ENCODE assay signal across 29 mouse cellular contexts in genomic region chr10:50595340-50595739, GRCm38 (mm10). TPM values are rescaled to one million over a fixed set of nuclear protein-coding genes. Genes with fewer than 3 reads are reported as not detected.
A peak's percentile ranks its signal among the peaks of the same experiment; 100 is the strongest.
DNase-seq lines count a peak whose midpoint lies in the region; ATAC-seq and TF ChIP-seq lines count a peak whose summit lies in the region.
"Had no signal": no experiment of that assay in that cellular context is flagged by ENCODE, and none has a peak within 500 bp of the region (broad histone marks: within the 10 kb centered on the region; RNA-seq: fewer than 3 reads in every experiment).

No protein-coding gene starts in this region.

- H3K4me3 ChIP-seq in liver, embryonic 12.5 days: no peak overlapping the region
- H3K4me3 ChIP-seq in liver, embryonic 11.5 days (ENCODE audit: low read depth, low read length): no peak overlapping the region
- H3K4me3 ChIP-seq in CH12.LX (replicated peaks in 1 of 3; ENCODE audit: low read depth in 2 of 3, low read length in 2 of 3, poor library complexity in 1 of 3): no peak overlapping the region
- no peak overlapping the region for H3K4me3 ChIP-seq in liver, embryonic 16.5 days (ENCODE audit: low read depth, low read length)
- H3K4me3 ChIP-seq: embryonic facial prominence, embryonic 10.5 days; embryonic facial prominence, embryonic 13.5 days; forebrain, embryonic 10.5 days; forebrain, embryonic 13.5 days; heart, adult 2 months; heart, embryonic 10.5 days; heart, embryonic 13.5 days had no signal

- H3K27ac ChIP-seq in liver, embryonic 12.5 days: peak overlapping the region; percentile 78
- H3K27ac ChIP-seq in liver, embryonic 11.5 days (ENCODE audit: low read depth, low read length): no peak overlapping the region
- H3K27ac ChIP-seq in CH12.LX (ENCODE audit: insufficient read depth, low read depth): no peak overlapping the region
- no peak overlapping the region for H3K27ac ChIP-seq in liver, embryonic 16.5 days (ENCODE audit: low read length)
- H3K27ac ChIP-seq: embryonic facial prominence, embryonic 10.5 days; embryonic facial prominence, embryonic 13.5 days; forebrain, embryonic 10.5 days; forebrain, embryonic 13.5 days; heart, adult 2 months; heart, embryonic 10.5 days; heart, embryonic 13.5 days; hindbrain, embryonic 14.5 days; hindbrain, postnatal 0 days had no signal

- H3K27me3 ChIP-seq in liver, embryonic 12.5 days (replicated peaks): no peaks in the 10 kb centered on the region
- no peaks in the 10 kb centered on the region for H3K27me3 ChIP-seq in liver, embryonic 11.5 days (replicated peaks; ENCODE audit: control insufficient read depth, insufficient read depth, low read length)
- no peaks in the 10 kb centered on the region for H3K27me3 ChIP-seq in CH12.LX (replicated peaks)
- no peaks in the 10 kb centered on the region for H3K27me3 ChIP-seq in liver, embryonic 16.5 days (ENCODE audit: control insufficient read depth, insufficient read depth, low read depth, low read length)
- H3K27me3 ChIP-seq: embryonic facial prominence, embryonic 13.5 days; forebrain, embryonic 13.5 days; heart, embryonic 13.5 days had no signal

- in situ Hi-C loops in CH12.LX (cut with MboI; ENCODE audit: low pct_ligation_motif_present, low pct_unique_long_range_greater_than_20kb, low sequenced_read_pairs): no loop called here

- no peaks in the 10 kb centered on the region for H3K9me3 ChIP-seq in liver, embryonic 12.5 days (replicated peaks)
- no peaks in the 10 kb centered on the region for H3K9me3 ChIP-seq in liver, embryonic 11.5 days (ENCODE audit: control insufficient read depth, low read length)
- H3K9me3 ChIP-seq in CH12.LX (replicated peaks; ENCODE audit: low read length): no peaks in the 10 kb centered on the region
- no peaks in the 10 kb centered on the region for H3K9me3 ChIP-seq in liver, embryonic 16.5 days (replicated peaks; ENCODE audit: control insufficient read depth, low read length)
- H3K9me3 ChIP-seq: embryonic facial prominence, embryonic 10.5 days; embryonic facial prominence, embryonic 13.5 days; forebrain, embryonic 10.5 days; forebrain, embryonic 13.5 days; G1E; heart, embryonic 10.5 days had no signal

- no peak for TF ChIP-seq EP300 in CH12.LX (IDR thresholded peaks at IDR 0.05; ENCODE audit: low read length)

- no peak for DNase-seq in liver, embryonic 11.5 days (ENCODE audit: low spot score)
- DNase-seq in CH12.LX (ENCODE audit: extremely low read depth): no peak
- DNase-seq in c-Kit-positive CD71-positive TER-119-negative erythroid progenitor cells, embryonic 14.5 days (ENCODE audit: low read depth): peak; percentile 44
- DNase-seq in layer of hippocampus, adult 18-20 months (ENCODE audit: low spot score in 2 of 2): no peak
- no peak for DNase-seq in spleen, postnatal 36 days (ENCODE audit: low spot score in 2 of 2)
- DNase-seq: adrenal gland, adult 2 months; adrenal gland, postnatal 14 days; cerebellum, adult 11 months; cerebellum, adult 2 months; cerebellum, postnatal 10 days; cerebellum, postnatal 36 days; embryo, embryonic 11 days; gastrocnemius, postnatal 10 days; gastrocnemius, postnatal 36 days; heart, adult 2 months; heart, postnatal 14 days; heart, postnatal 4 days had no signal

- no peak for ATAC-seq in liver, embryonic 12.5 days
- ATAC-seq in liver, embryonic 11.5 days (replicated peaks; ENCODE audit: low FRiP score): no peak
- ATAC-seq in liver, embryonic 16.5 days (ENCODE audit: low read depth): no peak
- ATAC-seq: forebrain, embryonic 13.5 days; forebrain, embryonic 16.5 days; hindbrain, postnatal 0 days had no signal

- peak overlapping the region; percentile 47 for H3K4me2 ChIP-seq in liver, embryonic 12.5 days
- H3K4me2 ChIP-seq in liver, embryonic 11.5 days: no peak overlapping the region
- H3K4me2 ChIP-seq in CH12.LX (ENCODE audit: insufficient read depth, low read depth, poor library complexity, severe bottlenecking): no peak overlapping the region
- H3K4me2 ChIP-seq in liver, embryonic 16.5 days (ENCODE audit: low read depth, low read length): peak overlapping the region; percentile 37
- H3K4me2 ChIP-seq: embryonic facial prominence, embryonic 13.5 days; forebrain, embryonic 13.5 days; heart, embryonic 13.5 days; hindbrain, embryonic 14.5 days had no signal

- peaks cover 2% of the 10 kb centered on the region; the same call in 1 of the 2 replicates for H3K36me3 ChIP-seq in liver, embryonic 12.5 days
- H3K36me3 ChIP-seq in liver, embryonic 11.5 days (ENCODE audit: control insufficient read depth, insufficient read depth, low read length): peaks cover 2% of the 10 kb centered on the region; the same call in 1 of the 2 replicates
- H3K36me3 ChIP-seq in CH12.LX (replicated peaks in 1 of 2; ENCODE audit: control insufficient read depth in 1 of 2, insufficient read depth in 1 of 2, low read length in 1 of 2): peaks cover 0 to 8% of the 10 kb centered on the region in 2 experiments
- no peaks in the 10 kb centered on the region for H3K36me3 ChIP-seq in liver, embryonic 16.5 days (ENCODE audit: control insufficient read depth, insufficient read depth)
- H3K36me3 ChIP-seq: embryonic facial prominence, embryonic 10.5 days had no signal

- no peak for TF ChIP-seq POLR2A in CH12.LX (IDR thresholded peaks at IDR 0.05; ENCODE audit: low read depth, low read length)

- dilution Hi-C loops in CH12.LX (cut with MboI; ENCODE audit: extremely low pct_ligation_motif_present, extremely low pct_unique_long_range_greater_than_20kb, low sequenced_read_pairs): no loop called here

- TF ChIP-seq CTCF in CH12.LX (conservative IDR thresholded peaks at IDR 0.05 in 1 of 2, IDR thresholded peaks at IDR 0.05 in 1 of 2; ENCODE audit: low read depth in 2 of 2, low read length in 2 of 2): no peak

- TF ChIP-seq RAD21 in CH12.LX (IDR thresholded peaks at IDR 0.05; ENCODE audit: low read depth, low read length): no peak

- 0 out of 2 replicates have a peak overlapping the region, but pooled peaks have one; percentile 39 for H3K9ac ChIP-seq in liver, embryonic 12.5 days
- no peak overlapping the region for H3K9ac ChIP-seq in liver, embryonic 11.5 days (ENCODE audit: low read depth, low read length)
- H3K9ac ChIP-seq in CH12.LX (ENCODE audit: insufficient read depth, low read depth): no peak overlapping the region
- H3K9ac ChIP-seq in liver, embryonic 16.5 days (ENCODE audit: low read depth, low read length): no peak overlapping the region
- H3K9ac ChIP-seq: embryonic facial prominence, embryonic 13.5 days; forebrain, embryonic 13.5 days; heart, embryonic 13.5 days; hindbrain, embryonic 14.5 days had no signal

- peaks cover 22% of the 10 kb centered on the region for H3K79me2 ChIP-seq in CH12.LX (replicated peaks; ENCODE audit: control insufficient read depth, extremely low read depth, insufficient read depth, poor library complexity, severe bottlenecking)

- H3K4me1 ChIP-seq in liver, embryonic 12.5 days: peaks cover 45% of the 10 kb centered on the region
- H3K4me1 ChIP-seq in liver, embryonic 11.5 days (replicated peaks; ENCODE audit: control insufficient read depth, insufficient read depth, low read length): peaks cover 4% of the 10 kb centered on the region; the same call in 1 of the 2 replicates
- H3K4me1 ChIP-seq in CH12.LX (ENCODE audit: control insufficient read depth in 1 of 2, insufficient read depth in 2 of 2): peaks cover 0 to 14% of the 10 kb centered on the region in 2 experiments; a peak in 1 of 4 replicates
- H3K4me1 ChIP-seq in liver, embryonic 16.5 days (ENCODE audit: control insufficient read depth, low read depth, low read length): peaks cover 9% of the 10 kb centered on the region
- H3K4me1 ChIP-seq: embryonic facial prominence, embryonic 13.5 days; heart, embryonic 10.5 days had no signal

TF ChIP-seq in CH12.LX, 34 proteins besides CTCF, POLR2A, EP300 and RAD21:
- no peak for TF ChIP-seq ZC3H11A (IDR thresholded peaks at IDR 0.05; ENCODE audit: low read depth, low read length)
- no peak for TF ChIP-seq ELF1 (IDR thresholded peaks at IDR 0.05; ENCODE audit: low read depth, low read length)
- TF ChIP-seq TBP (conservative IDR thresholded peaks at IDR 0.05; ENCODE audit: low read depth, low read length): peak; percentile 63; the same call in 1 of the 2 replicates
- no peak for TF ChIP-seq HCFC1 (IDR thresholded peaks at IDR 0.05; ENCODE audit: low read depth, low read length)
- TF ChIP-seq UBTF (IDR thresholded peaks at IDR 0.05; ENCODE audit: low read depth, low read length): no peak

RNA-seq across cellular contexts. Expression of gene Ascc3, which starts 2.9 kb away (rescaled TPM):
- 19.4 and 19.9 TPM in 2 replicates for polyA plus RNA-seq in liver, embryonic 12.5 days (2016; fragmentation: Nextera tagmentation; extraction: Ambion mirVana)
- 29.0 and 29.7 TPM in 2 replicates for polyA plus RNA-seq in liver, embryonic 11.5 days (2014; fragmentation: Nextera tagmentation; extraction: Ambion mirVana)
- 26.0 and 30.3 TPM in 2 replicates for total RNA-seq in CH12.LX (2012; rRNA removed)
- 26.2 and 29.1 TPM in 2 replicates for total RNA-seq in CH12.LX (2014; rRNA removed)
- 13.0 and 16.2 TPM in 2 replicates for polyA plus RNA-seq in CH12.LX (2012; ENCODE audit: insufficient read length, low read depth)
- polyA plus RNA-seq in liver, embryonic 16.5 days (2015; fragmentation: Nextera tagmentation; extraction: Ambion mirVana): 11.5 and 11.9 TPM in 2 replicates
- total RNA-seq in layer of hippocampus, adult 18-20 months (2021): 10 to 100 TPM; 23.4 to 26.9 TPM

Comparison
In these comparisons a context has a peak if more than half of its experiments do, and no peak if none do; other contexts are left out.
1. H3K4me2 ChIP-seq: peak in liver, embryonic 12.5 days (single experiment) and liver, embryonic 16.5 days (single experiment); none in liver, embryonic 11.5 days (single experiment) and CH12.LX (single experiment).